Mouse (Mus musculus) kidney, embryonic 15.5 days (tissue): Measurements from ENCODE around the gene Tiparp. TPM values are rescaled to one million over a fixed set of nuclear protein-coding genes. Genes with fewer than 3 reads are reported as not detected.

Experiments used
- ATAC-seq: fragments of 200-750 bp; cut with Nextera tagmentation; replicated peaks from 2 replicates; pipeline ENCODE4 v1.8.0; 2017; ENCODE audit warnings: moderate TSS enrichment; ENCODE audit not compliant: low FRiP score
- H3K27ac ChIP-seq: fragments of 300-500 bp; sonication (generic); 2 replicates; pipeline ENCODE4 v1.5.1; 2015; ENCODE audit warnings: mild to moderate bottlenecking, inconsistent platforms
- H3K27me3 ChIP-seq: fragments of 300-500 bp; sonication (generic); 2 replicates; pipeline ENCODE4 v1.6.1; 2015; ENCODE audit warnings: inconsistent platforms
- H3K36me3 ChIP-seq: fragments of 300-500 bp; sonication (generic); 2 replicates; pipeline ENCODE4 v1.6.1; 2015; ENCODE audit warnings: inconsistent platforms
- H3K4me1 ChIP-seq: fragments of 300-500 bp; sonication (generic); 2 replicates; pipeline ENCODE4 v1.6.1; 2015; ENCODE audit warnings: inconsistent platforms
- H3K4me2 ChIP-seq: fragments of 300-500 bp; sonication (generic); 2 replicates; pipeline ENCODE4 v1.6.1; 2015; ENCODE audit warnings: moderate library complexity, mild to moderate bottlenecking, inconsistent platforms
- H3K4me3 ChIP-seq: fragments of 300-500 bp; sonication (generic); replicated peaks from 2 replicates; pipeline ENCODE4 v1.5.1; 2015; ENCODE audit warnings: mild to moderate bottlenecking, inconsistent platforms
- H3K9ac ChIP-seq: fragments of 300-500 bp; sonication (generic); 2 replicates; pipeline ENCODE4 v1.6.1; 2015; ENCODE audit warnings: mild to moderate bottlenecking, inconsistent platforms
- H3K9me3 ChIP-seq: fragments of 300-500 bp; sonication (generic); replicated peaks from 2 replicates; pipeline ENCODE4 v1.6.1; 2016; ENCODE audit warnings: inconsistent platforms
- WGBS: fragments of 180-500 bp; shearing (Covaris S2); methylation state at CpG from one replicate; pipeline ENCODE4 v1.1.7; 2015; ENCODE audit warnings: mixed read lengths; 5-methylcytosine and 5-hydroxymethylcytosine counted together
- polyA plus RNA-seq: library from polyadenylated mRNA; unstranded; fragments of >200 nt; fragmentation: Nextera tagmentation; extraction: Ambion mirVana; gene quantifications from 2 replicates; pipeline ENCODE4 v1.2.1, GENCODE M21; 2015

Gene Tiparp
- polyA plus RNA-seq, 1 experiment from 2014 or later = 29.5 TPM

DNA sequence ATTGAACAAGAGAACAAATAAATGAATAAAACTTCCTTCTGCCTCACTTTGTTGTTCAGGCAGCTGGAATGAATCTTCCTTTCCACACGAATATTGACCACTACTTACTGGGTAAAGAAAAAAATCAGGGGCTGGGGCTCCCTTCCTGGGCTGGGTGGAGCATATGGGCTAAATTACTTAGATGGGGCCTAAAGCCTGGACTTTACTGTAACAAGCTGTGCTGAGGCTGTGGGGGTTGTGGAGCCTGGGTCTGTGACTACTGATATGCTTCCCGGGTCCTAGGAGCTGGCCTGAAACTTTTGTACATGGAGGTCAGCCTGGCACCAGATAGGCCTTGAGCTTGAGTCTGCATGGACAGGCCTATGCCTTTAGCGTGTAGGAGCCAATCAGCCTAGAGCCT, 60.2 kb downstream of the Tiparp start:
- H3K27me3 ChIP-seq = no peaks in the 10 kb centered on the region
- H3K9ac ChIP-seq = no peak overlapping the region
- 70% methylated on average over 3 of the region's 3 CpGs for WGBS
- H3K4me1 ChIP-seq = peaks cover 18% of the 10 kb centered on the region
- H3K36me3 ChIP-seq = no peaks in the 10 kb centered on the region
- no peak overlapping the region for H3K4me3 ChIP-seq
- no peak overlapping the region for H3K27ac ChIP-seq
- ATAC-seq = no peak
- H3K4me2 ChIP-seq = no peak overlapping the region
- H3K9me3 ChIP-seq = no peaks in the 10 kb centered on the region

DNA sequence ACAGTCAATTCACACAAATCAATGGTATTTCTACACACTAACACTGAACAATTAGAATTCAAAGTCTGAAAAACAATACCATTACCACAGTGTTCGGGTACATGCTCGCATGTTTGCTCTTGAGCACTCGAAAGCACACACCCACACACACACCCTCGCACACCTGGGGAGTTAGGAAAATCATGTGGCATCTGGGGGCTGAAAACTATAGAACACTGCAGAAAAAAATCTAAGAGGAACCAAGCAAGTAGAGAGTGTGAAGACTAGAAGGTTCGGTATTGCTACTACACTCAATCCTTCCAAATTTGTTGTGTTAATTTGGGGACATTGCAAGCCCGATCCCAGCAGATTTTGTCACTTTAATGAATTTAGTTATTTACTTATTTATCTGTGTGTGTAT, 64.6 kb downstream of the Tiparp start:
- no peak overlapping the region for H3K4me3 ChIP-seq
- H3K9ac ChIP-seq = no peak overlapping the region
- 89% methylated on average over 6 of the region's 6 CpGs for WGBS
- no peaks in the 10 kb centered on the region for H3K9me3 ChIP-seq
- no peaks in the 10 kb centered on the region for H3K4me1 ChIP-seq
- no peaks in the 10 kb centered on the region for H3K27me3 ChIP-seq
- no peaks in the 10 kb centered on the region for H3K36me3 ChIP-seq
- no peak overlapping the region for H3K27ac ChIP-seq
- ATAC-seq = no peak
- no peak overlapping the region for H3K4me2 ChIP-seq

DNA sequence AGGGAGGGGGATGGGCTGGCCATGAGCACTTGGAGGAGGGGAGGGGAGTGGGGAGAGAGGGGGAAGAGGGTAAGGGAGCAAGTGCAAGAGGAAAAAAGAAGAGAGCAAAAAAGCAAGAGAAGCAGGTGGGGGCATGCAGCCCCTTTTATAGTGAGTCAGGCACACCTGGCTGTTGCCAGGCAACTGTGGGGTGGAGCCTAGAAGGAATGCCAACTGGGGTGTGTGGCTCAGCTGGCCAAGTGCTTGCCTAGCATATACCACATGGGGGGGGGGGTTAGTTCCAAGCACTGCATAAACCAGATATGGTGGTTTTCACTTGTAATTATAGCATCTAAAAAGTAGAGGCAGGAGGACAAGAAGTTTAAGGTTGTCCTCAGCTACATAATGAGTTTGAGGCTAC, 66.3 kb downstream of the Tiparp start:
- Histone ChIP-seq H3K4me1 (no peaks in the 10 kb centered on the region), H3K9ac (no peak overlapping the region), H3K4me3 (no peak overlapping the region), H3K36me3 (no peaks in the 10 kb centered on the region), H3K4me2 (no peak overlapping the region), H3K9me3 (no peaks in the 10 kb centered on the region), H3K27me3 (no peaks in the 10 kb centered on the region), H3K27ac (no peak overlapping the region)
- no peak for ATAC-seq

DNA sequence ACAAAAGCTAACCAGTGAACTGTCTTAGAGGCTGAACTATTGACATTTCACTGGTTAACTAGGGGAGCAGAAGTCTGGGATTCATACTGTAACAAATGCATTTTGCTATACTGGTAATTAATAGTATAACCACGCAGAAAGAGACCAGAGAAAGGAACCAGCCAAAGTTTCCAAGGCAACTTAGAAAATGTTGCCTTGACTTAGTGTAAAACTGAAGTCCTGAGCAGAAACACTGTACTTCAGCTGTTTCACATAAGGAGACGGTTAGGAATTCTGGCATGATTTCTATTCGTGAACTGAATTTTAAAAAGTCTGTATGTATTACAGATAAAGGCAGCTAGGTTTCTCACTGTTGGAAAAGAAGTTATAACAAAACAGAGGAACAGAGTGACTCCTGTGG, 67.0 kb downstream of the Tiparp start:
- no peak overlapping the region for H3K4me2 ChIP-seq
- H3K4me1 ChIP-seq = no peaks in the 10 kb centered on the region
- H3K4me3 ChIP-seq = no peak overlapping the region
- no peak overlapping the region for H3K9ac ChIP-seq
- ATAC-seq = no peak
- no peaks in the 10 kb centered on the region for H3K36me3 ChIP-seq
- H3K27me3 ChIP-seq = no peaks in the 10 kb centered on the region
- H3K27ac ChIP-seq = no peak overlapping the region
- 76% methylated on average over 3 of the region's 3 CpGs for WGBS
- no peaks in the 10 kb centered on the region for H3K9me3 ChIP-seq

DNA sequence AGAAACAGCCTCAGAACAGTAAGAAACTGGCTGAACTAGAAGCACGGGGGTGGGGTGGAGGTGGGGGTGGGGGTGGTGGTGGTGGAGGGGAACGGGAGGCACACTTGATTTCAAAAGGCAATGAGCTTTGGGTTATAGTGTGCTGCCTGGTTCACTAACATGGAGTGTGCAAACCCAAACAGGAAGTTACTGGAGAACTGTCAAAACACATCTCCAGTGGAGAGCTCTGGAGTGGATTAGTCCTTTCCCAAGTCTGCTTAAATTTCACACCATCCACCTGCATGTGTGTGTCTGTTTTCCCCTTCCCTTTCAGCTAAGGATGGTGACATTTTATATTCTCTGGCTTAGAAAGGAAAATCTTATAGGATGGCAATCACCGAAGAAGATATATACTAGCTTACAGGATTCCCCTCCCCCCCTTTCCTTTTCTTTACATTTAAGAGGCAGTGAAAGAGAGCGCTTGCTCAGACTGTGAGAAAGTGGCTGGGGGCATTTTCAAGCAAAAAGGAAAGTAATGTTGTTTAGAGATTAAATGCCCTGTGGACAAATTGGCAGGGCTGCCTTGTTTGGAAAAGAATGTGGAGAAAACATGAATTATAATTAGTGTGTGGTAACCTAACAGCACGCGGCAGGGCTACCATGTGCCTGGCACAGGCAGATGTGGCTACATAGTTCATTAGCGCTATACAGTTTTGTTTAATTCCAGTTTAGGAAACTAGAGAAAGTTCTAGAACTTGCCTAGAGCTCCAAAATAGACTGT, 70.0 kb downstream of the Tiparp start:
- Histone ChIP-seq H3K4me2 (no peak overlapping the region), H3K9me3 (no peaks in the 10 kb centered on the region), H3K27me3 (no peaks in the 10 kb centered on the region), H3K4me1 (no peaks in the 10 kb centered on the region), H3K27ac (no peak overlapping the region), H3K4me3 (no peak overlapping the region), H3K36me3 (no peaks in the 10 kb centered on the region), H3K9ac (no peak overlapping the region)
- 57% methylated on average over 7 of the region's 7 CpGs for WGBS
- ATAC-seq = no peak

- H3K9ac ChIP-seq = no peak overlapping the region
- no peak for ATAC-seq
- no peak overlapping the region for H3K27ac ChIP-seq
- H3K4me3 ChIP-seq = no peak overlapping the region
- no peaks in the 10 kb centered on the region for H3K9me3 ChIP-seq
- WGBS = 79% methylated on average over 6 of the region's 6 CpGs
- no peaks in the 10 kb centered on the region for H3K36me3 ChIP-seq
- no peaks in the 10 kb centered on the region for H3K4me1 ChIP-seq
- H3K4me2 ChIP-seq = no peak overlapping the region
- no peaks in the 10 kb centered on the region for H3K27me3 ChIP-seq
Measured at GRCm38 (mm10) chr3:65599151-65599550, 70.9 kb downstream of the Tiparp start.

DNA sequence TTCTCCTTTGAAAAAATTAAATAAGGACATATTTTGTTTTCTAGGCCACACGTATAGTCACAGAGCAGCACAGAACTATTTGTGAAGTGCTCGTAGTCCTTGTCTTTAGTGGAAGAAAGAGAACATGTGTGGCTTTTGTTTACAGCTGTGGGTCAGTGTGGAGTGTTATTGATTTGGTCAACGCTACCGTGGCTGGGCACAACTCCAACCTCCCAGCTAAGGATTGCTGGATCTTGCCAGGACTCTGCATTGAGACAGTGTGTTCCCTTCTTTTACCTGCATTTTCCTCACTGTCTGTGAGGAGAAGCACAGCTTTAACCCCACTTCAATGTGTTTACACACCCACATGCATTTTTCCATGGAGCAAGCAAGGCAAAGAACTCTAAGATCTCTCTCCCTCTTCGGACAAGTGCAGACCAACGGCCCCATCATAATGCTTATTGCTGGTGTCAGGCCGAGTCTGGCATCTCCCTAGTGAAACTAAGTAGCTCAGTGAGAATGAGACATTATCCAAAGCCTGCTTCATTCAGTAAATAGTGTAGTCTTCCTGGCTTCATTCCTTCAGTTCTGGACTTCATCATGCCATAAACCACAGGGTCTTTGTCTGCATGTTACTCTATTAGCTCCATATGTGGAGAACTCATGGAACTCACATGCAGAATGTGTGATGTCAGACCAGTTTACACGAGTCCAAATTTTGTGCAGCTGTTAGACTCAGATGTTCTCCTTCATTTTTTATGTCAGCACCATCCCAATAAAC, 73.3 kb downstream of the Tiparp start:
- no peak overlapping the region for H3K4me3 ChIP-seq
- no peaks in the 10 kb centered on the region for H3K9me3 ChIP-seq
- WGBS = 80% methylated on average over 8 of the region's 8 CpGs
- no peak overlapping the region for H3K4me2 ChIP-seq
- ATAC-seq = no peak
- no peaks in the 10 kb centered on the region for H3K4me1 ChIP-seq
- H3K27me3 ChIP-seq = no peaks in the 10 kb centered on the region
- H3K9ac ChIP-seq = no peak overlapping the region
- no peaks in the 10 kb centered on the region for H3K36me3 ChIP-seq
- no peak overlapping the region for H3K27ac ChIP-seq

DNA sequence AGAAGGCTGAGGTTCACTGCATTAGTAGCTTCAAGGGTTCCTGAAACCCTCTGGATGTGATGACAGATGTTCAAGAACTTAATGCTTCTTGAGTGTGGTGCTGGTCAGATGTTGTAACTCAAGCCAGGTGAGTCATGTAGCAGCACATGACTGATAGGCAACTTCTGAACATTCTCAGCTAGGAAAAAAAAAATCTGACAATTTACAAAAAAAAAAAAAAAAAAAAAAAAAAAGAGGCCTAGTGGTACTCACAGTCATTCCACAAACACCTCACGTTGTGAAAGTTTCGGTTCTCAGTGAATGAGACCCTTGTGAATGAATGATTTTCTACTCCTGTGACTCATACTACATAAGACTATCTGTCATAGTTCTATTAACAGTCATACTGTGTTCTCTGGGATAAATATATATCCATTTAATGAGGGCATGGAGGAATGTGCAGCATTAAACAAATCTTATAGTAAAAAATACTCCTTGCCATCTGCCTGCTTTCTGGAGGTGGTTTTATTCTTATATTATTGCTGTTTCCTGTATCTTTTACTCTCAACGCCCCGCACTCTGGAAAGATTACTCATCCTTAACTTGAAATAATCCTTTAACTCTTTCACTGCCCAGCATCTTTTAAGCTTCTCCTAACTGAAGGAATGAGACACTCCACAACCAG, 75.3 kb downstream of the Tiparp start:
- Histone ChIP-seq H3K9me3 (no peaks in the 10 kb centered on the region), H3K36me3 (no peaks in the 10 kb centered on the region), H3K4me1 (no peaks in the 10 kb centered on the region), H3K4me2 (no peak overlapping the region), H3K4me3 (no peak overlapping the region), H3K9ac (no peak overlapping the region), H3K27me3 (no peaks in the 10 kb centered on the region), H3K27ac (no peak overlapping the region)
- 45% methylated on average over 4 of the region's 4 CpGs for WGBS
- ATAC-seq = no peak

Other genes starting within 250 kb of the Tiparp start
- gene Ssr3, start 135.8 kb upstream of the Tiparp start, polyA plus RNA-seq = 283 and 305 TPM in 2 replicates
- 7.8 and 8.3 TPM in 2 replicates for gene Lekr1, start 137.8 kb downstream of the Tiparp start, polyA plus RNA-seq